3 mouse cellular contexts compared by ENCODE assay signal in the genomic region with DNA sequence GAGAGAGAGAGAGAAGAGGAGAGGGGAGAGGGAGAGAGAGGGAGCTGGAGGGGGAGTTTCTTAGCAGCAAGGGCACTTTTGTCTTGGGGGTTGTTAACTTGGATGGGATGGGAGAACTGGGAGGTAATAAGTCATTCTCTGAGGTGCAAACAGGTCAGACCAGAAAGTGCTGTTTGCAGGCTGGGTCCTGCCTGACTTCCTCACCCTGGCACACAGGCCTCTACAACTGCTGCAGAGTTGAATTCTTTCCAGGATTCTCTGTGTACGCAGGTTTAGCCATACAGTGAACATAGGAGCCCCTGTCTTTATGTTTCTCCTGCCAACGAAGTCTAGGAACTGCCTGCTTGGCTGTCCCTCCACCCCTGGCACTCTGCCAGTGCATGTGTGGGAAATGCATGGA. TPM values are rescaled to one million over a fixed set of nuclear protein-coding genes. Genes with fewer than 3 reads are reported as not detected.
"Had no signal": no experiment of that assay in that cellular context is flagged by ENCODE, and none has a peak within 500 bp of the region (broad histone marks: within the 10 kb centered on the region; RNA-seq: fewer than 3 reads in every experiment).

No protein-coding gene starts in this region.

RNA-seq across cellular contexts. Expression of a gene that starts 29.1 kb away (rescaled TPM):
- polyA plus RNA-seq: inflammation-experienced regulatory T-cells, adult 6 months; kidney, adult 2 months; large intestine, adult 2 months had no signal

RNA-seq across cellular contexts. Expression of a gene that starts 35.0 kb away (rescaled TPM):
- polyA plus RNA-seq: inflammation-experienced regulatory T-cells, adult 6 months had no signal
